Mouse (Mus musculus) heart, postnatal 0 days (tissue): ENCODE measurements around the gene Notch2. TPM values are rescaled to one million over a fixed set of nuclear protein-coding genes. Genes with fewer than 3 reads are reported as not detected.

Source experiments
- ATAC-seq: fragments of 200-750 bp; cut with Nextera tagmentation; 2 replicates; pipeline ENCODE4 v1.8.0; 2017; ENCODE audit warnings: low read depth, moderate number of reproducible peaks, moderate library complexity; ENCODE audit not compliant: insufficient read depth
- DNase-seq: peaks from one replicate; pipeline ENCODE4 v3.0.0-alpha.2; 2016; ENCODE audit warnings: low spot score
- H3K27ac ChIP-seq: fragments of 300-500 bp; sonication (generic); 2 replicates; pipeline ENCODE4 v1.5.1; 2014; ENCODE audit warnings: low read depth, mild to moderate bottlenecking
- H3K27me3 ChIP-seq: fragments of 300-500 bp; sonication (generic); 2 replicates; pipeline ENCODE4 v1.6.1; 2014; ENCODE audit warnings: low read length, mixed read lengths; ENCODE audit not compliant: control insufficient read depth, insufficient read depth
- H3K36me3 ChIP-seq: fragments of 300-500 bp; sonication (generic); replicated peaks from 2 replicates; pipeline ENCODE4 v1.6.1; 2014; ENCODE audit warnings: low read length, mixed read lengths; ENCODE audit not compliant: control insufficient read depth, insufficient read depth
- H3K4me1 ChIP-seq: fragments of 300-500 bp; sonication (generic); 2 replicates; pipeline ENCODE4 v1.6.1; 2014; ENCODE audit warnings: antibody characterized with exemption; ENCODE audit not compliant: control insufficient read depth, insufficient read depth
- H3K4me2 ChIP-seq: fragments of 300-500 bp; sonication (generic); 2 replicates; pipeline ENCODE4 v1.6.1; 2014; ENCODE audit warnings: low read depth, mild to moderate bottlenecking, low read length, moderate library complexity
- H3K4me3 ChIP-seq: fragments of 300-500 bp; sonication (generic); 2 replicates; pipeline ENCODE4 v1.5.1; 2014; ENCODE audit warnings: low read depth, low read length
- H3K9ac ChIP-seq: fragments of 300-500 bp; sonication (generic); replicated peaks from 2 replicates; pipeline ENCODE4 v1.6.1; 2014; ENCODE audit warnings: low read depth, low read length, mixed read lengths
- H3K9me3 ChIP-seq: fragments of 300-500 bp; sonication (generic); replicated peaks from 2 replicates; pipeline ENCODE4 v1.6.1; 2016; ENCODE audit warnings: low read length; ENCODE audit not compliant: control insufficient read depth
- CTCF ChIP-seq: IDR thresholded peaks from 2 replicates; pipeline ENCODE4 v1.5.1; 2016; ENCODE audit warnings: antibody characterized with exemption, control low read depth, low read depth
- EP300 ChIP-seq: IDR thresholded peaks from 2 replicates; pipeline ENCODE4 v1.6.1; 2016; ENCODE audit warnings: antibody characterized with exemption, low read depth
- WGBS: fragments of 180-500 bp; shearing (Covaris S2); extraction: QIAGEN DNeasy Blood & Tissue Kit; methylation state at CpG from one replicate; pipeline ENCODE4 v1.1.7; 2014; 5-methylcytosine and 5-hydroxymethylcytosine counted together
- polyA plus RNA-seq: library from polyadenylated mRNA; unstranded; fragments of >200 nt; fragmentation: Nextera tagmentation; extraction: Ambion mirVana; gene quantifications from 2 replicates; pipeline ENCODE4 v1.2.1, GENCODE M21; 2015
- total RNA-seq: library from RNA; depleted of rRNA; stranded (reverse); fragments of >200 nt; gene quantifications from 2 replicates; pipeline ENCODE4 v1.2.3, GENCODE M21; 2014; ENCODE audit warnings: low replicate concordance

Notch2 gene
- total and polyA plus RNA-seq, 2 experiments from 2014 or later = 5.5 to 53.7 TPM

GRCm38 (mm10) chr3:97987153-97987552 lies 26.2 kb upstream of the Notch2 start:
- H3K4me3 ChIP-seq = no peak overlapping the region
- peak; percentile 89 for ATAC-seq
- 69% methylated on average over 3 of the region's 3 CpGs for WGBS

GRCm38 (mm10) chr3:97988756-97989155 lies 24.6 kb upstream of the Notch2 start:
- H3K36me3 ChIP-seq = no peaks in the 10 kb centered on the region
- no peak overlapping the region for H3K4me2 ChIP-seq
- no peak overlapping the region for H3K4me3 ChIP-seq
- TF ChIP-seq CTCF (no peak), EP300 (no peak)
- DNase-seq (no peak), ATAC-seq (no peak)
- H3K9me3 ChIP-seq = no peaks in the 10 kb centered on the region
- H3K27me3 ChIP-seq = no peaks in the 10 kb centered on the region
- H3K9ac ChIP-seq = no peak overlapping the region
- 84% methylated on average over 4 of the region's 4 CpGs for WGBS
- H3K27ac ChIP-seq = no peak overlapping the region
- H3K4me1 ChIP-seq = 0 out of 2 replicates have a peak, but pooled peaks cover 4% of the 10 kb centered on the region

More at GRCm38 (mm10) chr3:97987153-97987552, 26.2 kb upstream of the Notch2 start:
- H3K9ac ChIP-seq = no peak overlapping the region
- TF ChIP-seq CTCF (no peak), EP300 (no peak)
- 0 out of 2 replicates have a peak, but pooled peaks cover 4% of the 10 kb centered on the region for H3K4me1 ChIP-seq
- no peaks in the 10 kb centered on the region for H3K9me3 ChIP-seq
- no peak overlapping the region for H3K27ac ChIP-seq
- H3K27me3 ChIP-seq = no peaks in the 10 kb centered on the region
- no peaks in the 10 kb centered on the region for H3K36me3 ChIP-seq
- DNase-seq = peak; percentile 41
- H3K4me2 ChIP-seq = no peak overlapping the region

GRCm38 (mm10) chr3:97990576-97990975 lies 22.8 kb upstream of the Notch2 start:
- H3K9ac ChIP-seq = no peak overlapping the region
- 0 out of 2 replicates have a peak, but pooled peaks cover 4% of the 10 kb centered on the region for H3K4me1 ChIP-seq
- ATAC-seq = no peak
- H3K4me2 ChIP-seq = no peak overlapping the region
- no peaks in the 10 kb centered on the region for H3K9me3 ChIP-seq
- H3K36me3 ChIP-seq = no peaks in the 10 kb centered on the region
- WGBS = 90% methylated on average over 5 of the region's 5 CpGs
- H3K27me3 ChIP-seq = no peaks in the 10 kb centered on the region
- TF ChIP-seq CTCF = no peak
- TF ChIP-seq EP300 = no peak
- DNase-seq = no peak
- no peak overlapping the region for H3K4me3 ChIP-seq
- H3K27ac ChIP-seq = no peak overlapping the region

- ATAC-seq = no peak
- Histone ChIP-seq H3K4me1 (no peaks in the 10 kb centered on the region), H3K9me3 (no peaks in the 10 kb centered on the region), H3K36me3 (no peaks in the 10 kb centered on the region), H3K27me3 (no peaks in the 10 kb centered on the region), H3K4me2 (no peak overlapping the region), H3K27ac (no peak overlapping the region), H3K4me3 (no peak overlapping the region), H3K9ac (no peak overlapping the region)
- WGBS = 74% methylated on average over 4 of the region's 4 CpGs
- DNase-seq = no peak
- TF ChIP-seq CTCF (no peak), EP300 (no peak)
Measured at GRCm38 (mm10) chr3:97992289-97992688, 21.0 kb upstream of the Notch2 start.

- no peak overlapping the region for H3K27ac ChIP-seq
- WGBS = 60% methylated on average over 5 of the region's 5 CpGs
- H3K36me3 ChIP-seq = no peaks in the 10 kb centered on the region
- TF ChIP-seq CTCF (no peak), EP300 (no peak)
- H3K9me3 ChIP-seq = no peaks in the 10 kb centered on the region
- H3K4me3 ChIP-seq = no peak overlapping the region
- H3K9ac ChIP-seq = no peak overlapping the region
- ATAC-seq (no peak), DNase-seq (no peak)
- no peaks in the 10 kb centered on the region for H3K27me3 ChIP-seq
- H3K4me2 ChIP-seq = no peak overlapping the region
- H3K4me1 ChIP-seq = no peaks in the 10 kb centered on the region
Measured at GRCm38 (mm10) chr3:97993196-97993595, 20.1 kb upstream of the Notch2 start.

GRCm38 (mm10) chr3:97993920-97994545 lies 19.3 kb upstream of the Notch2 start:
- ATAC-seq (no peak), DNase-seq (no peak)
- H3K9me3 ChIP-seq = no peaks in the 10 kb centered on the region
- H3K27me3 ChIP-seq = no peaks in the 10 kb centered on the region
- H3K4me2 ChIP-seq = no peak overlapping the region
- no peak overlapping the region for H3K27ac ChIP-seq
- no peaks in the 10 kb centered on the region for H3K4me1 ChIP-seq
- H3K4me3 ChIP-seq = no peak overlapping the region
- H3K9ac ChIP-seq = no peak overlapping the region
- H3K36me3 ChIP-seq = no peaks in the 10 kb centered on the region
- 78% methylated on average over 3 of the region's 3 CpGs for WGBS
- TF ChIP-seq EP300 (no peak), CTCF (no peak)
